Mouse (Mus musculus) liver, postnatal 0 days (tissue): ENCODE measurements around the gene Ranbp6. TPM values are rescaled to one million over a fixed set of nuclear protein-coding genes. Genes with fewer than 3 reads are reported as not detected.

Experiments
- ATAC-seq: fragments of 200-750 bp; cut with Nextera tagmentation; 2 replicates; pipeline ENCODE4 v1.8.0; 2017; ENCODE audit warnings: mild to moderate bottlenecking, moderate library complexity
- DNase-seq: peaks from one replicate; pipeline ENCODE4 v3.0.0-alpha.2; 2016
- H3K27ac ChIP-seq: fragments of 300-500 bp; sonication (generic); 2 replicates; pipeline ENCODE4 v1.5.1; 2014; ENCODE audit warnings: antibody characterized with exemption, moderate library complexity, mild to moderate bottlenecking, low read depth
- H3K27me3 ChIP-seq: fragments of 300-500 bp; sonication (generic); 2 replicates; pipeline ENCODE4 v1.6.1; 2014; ENCODE audit warnings: low read length, control low read depth, mixed read lengths; ENCODE audit not compliant: insufficient read depth
- H3K36me3 ChIP-seq: fragments of 300-500 bp; sonication (generic); replicated peaks from 2 replicates; pipeline ENCODE4 v1.6.1; 2014; ENCODE audit warnings: mild to moderate bottlenecking, control low read depth, low read length, moderate library complexity, mixed read lengths; ENCODE audit not compliant: insufficient read depth
- H3K4me1 ChIP-seq: fragments of 300-500 bp; sonication (generic); 2 replicates; pipeline ENCODE4 v1.6.1; 2014; ENCODE audit warnings: antibody characterized with exemption, mild to moderate bottlenecking, control low read depth; ENCODE audit not compliant: insufficient read depth
- H3K4me2 ChIP-seq: fragments of 300-500 bp; sonication (generic); 2 replicates; pipeline ENCODE4 v1.6.1; 2014; ENCODE audit warnings: low read depth, mild to moderate bottlenecking, low read length, moderate library complexity, mixed read lengths
- H3K4me3 ChIP-seq: fragments of 300-500 bp; sonication (generic); 2 replicates; pipeline ENCODE4 v1.5.1; 2014; ENCODE audit warnings: low read depth, low read length
- H3K9ac ChIP-seq: fragments of 300-500 bp; sonication (generic); replicated peaks from 2 replicates; pipeline ENCODE4 v1.6.1; 2014; ENCODE audit warnings: mild to moderate bottlenecking, moderate library complexity
- H3K9me3 ChIP-seq: fragments of 300-500 bp; sonication (generic); 2 replicates; pipeline ENCODE4 v1.6.1; 2016; ENCODE audit warnings: mild to moderate bottlenecking, control low read depth, low read length, mixed read lengths
- CTCF ChIP-seq: sonication (generic); IDR thresholded peaks from 2 replicates; pipeline ENCODE4 v1.5.1; 2016; ENCODE audit warnings: antibody characterized with exemption, low read depth
- EP300 ChIP-seq: IDR thresholded peaks from 2 replicates; pipeline ENCODE4 v1.6.1; 2016; ENCODE audit warnings: antibody characterized with exemption, low read depth, mild to moderate bottlenecking
- WGBS: fragments of 180-500 bp; shearing (Covaris S2); extraction: QIAGEN DNeasy Blood & Tissue Kit; methylation state at CpG from one replicate; pipeline ENCODE4 v1.1.7; 2014; ENCODE audit not compliant: insufficient replicate concordance; 5-methylcytosine and 5-hydroxymethylcytosine counted together
- polyA plus RNA-seq: library from polyadenylated mRNA; unstranded; fragments of >200 nt; fragmentation: Nextera tagmentation; extraction: Ambion mirVana; gene quantifications from 2 replicates; pipeline ENCODE4 v1.2.1, GENCODE M21; 2015

The Ranbp6 gene
- polyA plus RNA-seq, 1 experiment from 2014 or later, result 3.8 TPM

DNA sequence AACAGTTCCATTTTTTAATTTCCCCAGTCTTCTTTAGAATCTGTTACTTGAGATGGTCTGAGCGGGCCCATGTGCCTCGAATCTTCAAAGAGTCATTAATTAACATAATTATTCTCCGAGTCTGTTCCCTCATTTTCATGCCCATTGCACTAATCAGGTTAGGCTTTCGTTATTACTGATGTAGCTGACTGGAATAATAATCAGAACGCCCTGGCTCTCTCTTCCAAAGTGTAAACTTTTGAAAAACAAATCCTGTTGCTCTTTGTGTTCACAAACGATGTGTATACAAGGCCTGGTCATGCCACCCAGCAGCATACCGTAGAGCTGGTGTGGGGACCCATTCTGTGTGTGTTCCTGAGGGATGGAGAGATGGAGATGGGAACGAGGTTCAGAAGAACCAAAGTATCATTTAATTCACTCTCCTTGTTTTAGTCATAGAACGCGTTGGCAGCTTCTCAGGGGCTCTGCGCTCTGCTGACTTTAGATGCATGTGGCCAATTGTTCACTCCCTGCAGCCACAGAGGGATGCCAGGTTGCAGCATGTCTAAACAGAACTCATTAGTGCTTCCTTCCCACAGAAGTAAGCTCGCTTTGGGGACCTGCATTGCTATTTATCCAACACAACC is 31.4 kb upstream of the Ranbp6 start:
- Histone ChIP-seq H3K4me1 (no peaks in the 10 kb centered on the region), H3K9ac (no peak overlapping the region), H3K4me3 (no peak overlapping the region), H3K9me3 (no peaks in the 10 kb centered on the region), H3K27ac (no peak overlapping the region), H3K27me3 (no peaks in the 10 kb centered on the region), H3K4me2 (no peak overlapping the region), H3K36me3 (no peaks in the 10 kb centered on the region)
- DNase-seq, result no peak
- 70% methylated on average over 12 of the region's 12 CpGs for WGBS
- no peak for ATAC-seq
- no peak for TF ChIP-seq CTCF
- no peak for TF ChIP-seq EP300

- no peak overlapping the region for H3K4me3 ChIP-seq
- no peaks in the 10 kb centered on the region for H3K36me3 ChIP-seq
- H3K27me3 ChIP-seq, result no peaks in the 10 kb centered on the region
- no peak overlapping the region for H3K27ac ChIP-seq
- no peaks in the 10 kb centered on the region for H3K9me3 ChIP-seq
- no peak for TF ChIP-seq CTCF
- TF ChIP-seq EP300, result no peak
- H3K9ac ChIP-seq, result no peak overlapping the region
- WGBS, result 55% methylated on average over 5 of the region's 5 CpGs
- no peak overlapping the region for H3K4me2 ChIP-seq
- DNase-seq, result no peak
- ATAC-seq, result no peak
- no peaks in the 10 kb centered on the region for H3K4me1 ChIP-seq
Measured at GRCm38 (mm10) chr19:29843641-29844035, 30.9 kb upstream of the Ranbp6 start.

GRCm38 (mm10) chr19:29842973-29843372 is 30.2 kb upstream of the Ranbp6 start:
- DNase-seq (no peak), ATAC-seq (no peak)
- Histone ChIP-seq H3K4me1 (no peaks in the 10 kb centered on the region), H3K36me3 (no peaks in the 10 kb centered on the region), H3K4me2 (no peak overlapping the region), H3K9me3 (no peaks in the 10 kb centered on the region), H3K27me3 (no peaks in the 10 kb centered on the region), H3K27ac (no peak overlapping the region), H3K9ac (no peak overlapping the region), H3K4me3 (no peak overlapping the region)
- TF ChIP-seq EP300 (no peak), CTCF (no peak)
- WGBS, result 75% methylated on average over 8 of the region's 8 CpGs

DNA sequence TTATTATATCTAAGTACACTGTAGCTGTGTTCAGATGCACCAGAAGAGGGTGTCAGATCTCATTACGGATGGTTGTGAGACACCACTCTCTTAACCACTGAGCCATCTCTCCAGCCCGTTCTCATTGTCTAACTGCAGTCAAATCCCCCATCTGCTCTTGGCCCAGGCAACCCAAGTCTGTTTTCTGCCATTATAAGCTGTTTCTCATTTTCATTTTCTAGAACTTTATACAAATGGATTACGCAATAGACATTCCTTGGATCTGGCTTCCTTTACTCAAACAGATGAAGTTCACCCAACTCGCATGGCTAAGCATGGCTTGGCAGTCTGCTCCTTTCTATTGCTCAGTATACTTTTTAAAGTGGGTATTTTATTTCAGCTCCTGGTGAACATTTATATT is 27.9 kb upstream of the Ranbp6 start:
- Histone ChIP-seq H3K4me2 (no peak overlapping the region), H3K9me3 (no peaks in the 10 kb centered on the region), H3K27ac (no peak overlapping the region), H3K36me3 (no peaks in the 10 kb centered on the region), H3K27me3 (no peaks in the 10 kb centered on the region), H3K9ac (no peak overlapping the region), H3K4me3 (no peak overlapping the region), H3K4me1 (no peaks in the 10 kb centered on the region)
- 78% methylated on average over 4 of the region's 4 CpGs for WGBS
- TF ChIP-seq EP300 (no peak), CTCF (no peak)
- DNase-seq (no peak), ATAC-seq (no peak)

DNA sequence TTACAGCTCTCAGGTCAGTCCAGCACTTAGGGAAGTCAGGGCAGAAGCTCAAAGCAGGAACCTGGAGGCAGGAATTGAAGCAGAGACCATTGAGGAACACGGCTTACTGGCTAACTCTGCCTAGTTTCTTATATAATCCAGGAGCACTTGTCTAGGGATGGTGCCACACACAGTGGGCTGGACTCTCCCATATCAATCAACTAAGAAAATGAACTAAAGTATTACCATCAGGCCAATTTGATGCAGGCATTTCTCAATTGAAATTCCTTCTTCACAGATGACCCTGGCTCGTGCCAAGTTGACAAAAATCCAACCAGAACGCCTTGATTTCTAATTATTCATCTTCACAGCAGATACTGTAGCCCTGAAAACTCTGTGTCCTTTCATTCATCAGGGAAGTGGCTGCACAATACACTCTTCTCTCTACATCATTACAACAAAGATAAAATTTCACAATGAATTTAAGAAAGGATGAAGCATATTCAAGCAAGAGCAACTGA is 25.9 kb upstream of the Ranbp6 start:
- 68% methylated on average over 3 of the region's 3 CpGs for WGBS
- no peaks in the 10 kb centered on the region for H3K27me3 ChIP-seq
- TF ChIP-seq CTCF (no peak), EP300 (no peak)
- DNase-seq (no peak), ATAC-seq (no peak)
- H3K9ac ChIP-seq, result no peak overlapping the region
- H3K4me3 ChIP-seq, result no peak overlapping the region
- no peaks in the 10 kb centered on the region for H3K36me3 ChIP-seq
- H3K4me2 ChIP-seq, result no peak overlapping the region
- H3K27ac ChIP-seq, result no peak overlapping the region
- no peaks in the 10 kb centered on the region for H3K4me1 ChIP-seq
- no peaks in the 10 kb centered on the region for H3K9me3 ChIP-seq

- 72% methylated on average over 1 of the region's 1 CpGs for WGBS
- H3K4me3 ChIP-seq, result no peak overlapping the region
Measured at GRCm38 (mm10) chr19:29838171-29838570, 25.4 kb upstream of the Ranbp6 start.

More at GRCm38 (mm10) chr19:29838171-29838570, 25.4 kb upstream of the Ranbp6 start:
- no peak for TF ChIP-seq EP300
- TF ChIP-seq CTCF, result no peak
- H3K27me3 ChIP-seq, result no peaks in the 10 kb centered on the region
- no peak overlapping the region for H3K4me2 ChIP-seq
- H3K4me1 ChIP-seq, result no peaks in the 10 kb centered on the region
- H3K9ac ChIP-seq, result no peak overlapping the region
- no peak for DNase-seq
- no peaks in the 10 kb centered on the region for H3K9me3 ChIP-seq
- no peak for ATAC-seq
- H3K27ac ChIP-seq, result no peak overlapping the region
- H3K36me3 ChIP-seq, result no peaks in the 10 kb centered on the region
